Mouse (Mus musculus) liver, postnatal 0 days (tissue): ENCODE data around the gene Gm20388.

ENCODE experiments used
- CTCF ChIP-seq: sonication (generic); IDR thresholded peaks from 2 replicates; pipeline ENCODE4 v1.5.1; 2016; ENCODE audit warnings: antibody characterized with exemption, low read depth
- EP300 ChIP-seq: IDR thresholded peaks from 2 replicates; pipeline ENCODE4 v1.6.1; 2016; ENCODE audit warnings: antibody characterized with exemption, low read depth, mild to moderate bottlenecking

DNA sequence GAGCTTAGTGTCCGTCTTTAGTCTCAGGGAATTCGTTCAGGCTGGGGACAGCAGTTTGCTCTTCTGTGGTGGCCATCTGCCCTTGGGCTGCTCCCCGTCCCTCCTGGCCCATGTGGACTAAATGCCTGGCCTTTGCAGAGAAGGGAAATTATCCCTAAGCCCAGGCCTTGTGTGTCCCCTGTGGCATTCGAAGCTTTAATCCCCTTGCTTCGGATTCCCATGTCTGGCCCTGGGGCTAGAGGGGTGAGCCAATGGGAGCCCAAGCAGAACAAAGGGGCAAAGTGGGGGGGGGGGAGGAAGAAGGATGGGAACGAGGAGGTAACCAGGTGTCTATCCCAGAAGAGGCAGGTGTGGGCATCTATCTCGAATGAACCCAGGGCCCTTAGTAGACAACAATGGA is 736.9 kb downstream of the Gm20388 start, which contains the start of gene 1190005I06Rik:
- TF ChIP-seq CTCF (no peak), EP300 (no peak)
